Mouse (Mus musculus) ES-E14 (cell line): ENCODE measurements at regions not wholly inside any gene's neighbourhood (a gene's known extent, or its start where the extent isn't known, plus 50 kb on each side); places are given as distances from the start of the nearest gene placed in this dataset.
A peak's percentile ranks its signal among the peaks of the same experiment; 100 is the strongest.

Source experiments
- DNase-seq: peaks from one replicate; pipeline ENCODE4 v3.0.0-alpha.2; 2013; ENCODE audit warnings: low read depth, low spot score
- H3K27ac ChIP-seq: 2 replicates; pipeline ENCODE4 v1.5.1; 2012; ENCODE audit warnings: low read depth, mild to moderate bottlenecking, low read length, moderate library complexity, mixed read lengths; ENCODE audit not compliant: poor library complexity, insufficient read depth, severe bottlenecking
- H3K36me3 ChIP-seq: 2 replicates; pipeline ENCODE4 v1.6.1; 2012; ENCODE audit warnings: mild to moderate bottlenecking, low read length, moderate library complexity, mixed read lengths; ENCODE audit not compliant: control insufficient read depth, poor library complexity, insufficient read depth, severe bottlenecking
- H3K4me1 ChIP-seq, 2 experiments: fragments of 150-350 bp in 1 of 2; sonication (generic) in 1 of 2; 2 replicates each; pipeline ENCODE4 v1.6.1; 2012; ENCODE audit warnings: low read length in 2 of 2, mild to moderate bottlenecking in 1 of 2, mixed read lengths in 1 of 2; ENCODE audit not compliant: control insufficient read depth in 2 of 2, insufficient read depth in 2 of 2, poor library complexity in 1 of 2
- H3K4me3 ChIP-seq, 2 experiments: fragments of 150-350 bp in 1 of 2; sonication (generic) in 1 of 2; 2 replicates each; pipeline ENCODE4 v1.5.1; 2012; ENCODE audit warnings: low read length in 2 of 2, low read depth in 1 of 2, mild to moderate bottlenecking in 1 of 2, mixed read lengths in 1 of 2; ENCODE audit not compliant: insufficient read depth in 1 of 2, poor library complexity in 1 of 2, severe bottlenecking in 1 of 2
- H3K9ac ChIP-seq: 2 replicates; pipeline ENCODE4 v1.6.1; 2012; ENCODE audit warnings: low read depth, mild to moderate bottlenecking, low read length, mixed read lengths; ENCODE audit not compliant: poor library complexity, insufficient read depth, severe bottlenecking
- H3K9me3 ChIP-seq: fragments of 150-350 bp; sonication (generic); 2 replicates; pipeline ENCODE4 v1.6.1; 2012; ENCODE audit warnings: low read depth, mild to moderate bottlenecking, low read length; ENCODE audit not compliant: control insufficient read depth, insufficient read depth
- CHD2 ChIP-seq: IDR thresholded peaks from 2 replicates; pipeline ENCODE4 v1.6.1; 2014; ENCODE audit warnings: mild to moderate bottlenecking, low read depth, low read length, inconsistent platforms
- HCFC1 ChIP-seq: IDR thresholded peaks from 2 replicates; pipeline ENCODE4 v1.6.1; 2012; ENCODE audit warnings: low read length, inconsistent platforms, borderline replicate concordance; ENCODE audit not compliant: insufficient read depth
- MAFK ChIP-seq: IDR thresholded peaks from 2 replicates; pipeline ENCODE4 v1.6.1; 2014; ENCODE audit warnings: mild to moderate bottlenecking, low read depth, low read length, inconsistent platforms; ENCODE audit not compliant: insufficient read depth
- ZC3H11A ChIP-seq: IDR thresholded peaks from 2 replicates; pipeline ENCODE4 v1.6.1; 2012; ENCODE audit warnings: low read depth, mild to moderate bottlenecking, inconsistent platforms, low read length, borderline replicate concordance
- ZNF384 ChIP-seq: IDR thresholded peaks from 2 replicates; pipeline ENCODE4 v1.6.1; 2012; ENCODE audit warnings: low read depth, low read length, inconsistent platforms
- in situ Hi-C, 2 experiments: fragments of 600-800 bp; cut with MboI; formaldehyde crosslinking; loops; one replicate each; pipeline ENCODE4 v1.15.1; 2025; ENCODE audit warnings: low sequenced_read_pairs in 2 of 2, inconsistent platforms in 1 of 2; ENCODE audit not compliant: unreplicated experiment in 2 of 2

GRCm38 (mm10) chr5:119055430-119055829 is 495.0 kb downstream of the Med13l start:
- H3K4me3 ChIP-seq = no peak overlapping the region
- no peaks in the 10 kb centered on the region for H3K36me3 ChIP-seq
- no peak overlapping the region for H3K9ac ChIP-seq
- no peaks in the 10 kb centered on the region for H3K9me3 ChIP-seq
- in situ Hi-C loops = no loop called here
- peaks cover 0 to 7% of the 10 kb centered on the region in 2 experiments; a peak in 1 of 4 replicates for H3K4me1 ChIP-seq
- DNase-seq = peak; percentile 91
- H3K27ac ChIP-seq = no peak overlapping the region; the same call in 1 of the 2 replicates
- TF ChIP-seq CHD2 (no peak), ZNF384 (no peak), HCFC1 (no peak), ZC3H11A (no peak), MAFK (no peak)

GRCm38 (mm10) chr5:119057813-119058212 is 497.3 kb downstream of the Med13l start:
- Histone ChIP-seq H3K9ac (no peak overlapping the region), H3K27ac (no peak overlapping the region), H3K4me3 (no peak overlapping the region), H3K4me1 (peaks cover 0 to 7% of the 10 kb centered on the region in 2 experiments; a peak in 1 of 4 replicates), H3K36me3 (no peaks in the 10 kb centered on the region), H3K9me3 (no peaks in the 10 kb centered on the region)
- TF ChIP-seq HCFC1 (no peak), MAFK (no peak), CHD2 (no peak), ZNF384 (no peak), ZC3H11A (no peak)
- DNase-seq = no peak
- in situ Hi-C loops = no loop called here

GRCm38 (mm10) chr5:119058231-119058851 is 497.9 kb downstream of the Med13l start:
- H3K9me3 ChIP-seq = no peaks in the 10 kb centered on the region
- TF ChIP-seq MAFK = no peak
- TF ChIP-seq ZNF384 = no peak
- no peak for TF ChIP-seq ZC3H11A
- no peak for TF ChIP-seq HCFC1
- no peak overlapping the region for H3K27ac ChIP-seq
- no peak for DNase-seq
- H3K4me3 ChIP-seq = no peak overlapping the region
- H3K4me1 ChIP-seq = peaks cover 0 to 7% of the 10 kb centered on the region in 2 experiments; a peak in 1 of 4 replicates
- in situ Hi-C loops = no loop called here
- H3K9ac ChIP-seq = no peak overlapping the region
- H3K36me3 ChIP-seq = no peaks in the 10 kb centered on the region

- H3K4me1 ChIP-seq = peaks cover 0 to 5% of the 10 kb centered on the region in 2 experiments; a peak in 1 of 4 replicates
- no peaks in the 10 kb centered on the region for H3K9me3 ChIP-seq
- no peak for TF ChIP-seq CHD2
- no peak for TF ChIP-seq MAFK
- TF ChIP-seq HCFC1 = no peak
- no peak for TF ChIP-seq ZNF384
- no peak for TF ChIP-seq ZC3H11A
- no peak overlapping the region for H3K4me3 ChIP-seq
- H3K9ac ChIP-seq = no peak overlapping the region
- in situ Hi-C loops = no loop called here
- no peaks in the 10 kb centered on the region for H3K36me3 ChIP-seq
- no peak overlapping the region for H3K27ac ChIP-seq
- no peak for DNase-seq
Observed at GRCm38 (mm10) chr5:119059223-119059622, 498.7 kb downstream of the Med13l start.

- DNase-seq = no peak
- TF ChIP-seq HCFC1 (no peak), ZNF384 (no peak), ZC3H11A (no peak), CHD2 (no peak), MAFK (no peak)
- no peaks in the 10 kb centered on the region for H3K4me1 ChIP-seq
- H3K9me3 ChIP-seq = no peaks in the 10 kb centered on the region
- H3K27ac ChIP-seq = no peak overlapping the region
- no peak overlapping the region for H3K4me3 ChIP-seq
- H3K9ac ChIP-seq = no peak overlapping the region
- no peaks in the 10 kb centered on the region for H3K36me3 ChIP-seq
- in situ Hi-C loops = no loop called here
Observed at GRCm38 (mm10) chr5:119060886-119061285, 500.4 kb downstream of the Med13l start.
